Mouse (Mus musculus) kidney, postnatal 25 days (tissue): ENCODE measurements at regions not wholly inside any gene's neighbourhood (a gene's known extent, or its start where the extent isn't known, plus 50 kb on each side); places are given as distances from the start of the nearest gene placed in this dataset.

Experiments
- DNase-seq, 2 experiments: peaks; one replicate each; pipeline ENCODE4 v3.0.0; 2021; ENCODE audit warnings: mixed read lengths in 2 of 2

DNA sequence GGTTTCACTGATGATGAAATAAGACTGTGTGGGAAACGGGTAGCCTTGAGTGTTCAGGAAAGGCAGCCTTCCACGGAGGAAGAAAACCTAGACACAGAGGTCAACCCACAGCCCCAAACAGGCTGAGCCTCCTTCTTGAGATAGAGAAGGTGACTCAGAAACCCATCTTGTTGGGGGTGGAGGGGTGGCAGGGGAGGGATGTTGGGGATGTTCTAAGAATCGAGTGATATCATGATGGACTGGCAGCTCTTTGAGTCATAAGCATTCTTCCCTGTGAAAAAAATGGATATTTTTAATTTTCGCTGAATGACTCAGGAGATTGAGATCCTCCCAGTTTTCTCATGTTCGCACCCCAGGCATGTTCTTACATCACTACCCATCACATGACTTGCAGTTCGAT lies 417.5 kb downstream of the Fgf9 start:
- no peak for DNase-seq

- no peak for DNase-seq
These were observed 410.1 kb downstream of the Fgf9 start for GRCm38 (mm10) chr14:58480454-58480853.

- DNase-seq, result no peak
These were observed 400.3 kb downstream of the Fgf9 start for GRCm38 (mm10) chr14:58470678-58471077.

DNA sequence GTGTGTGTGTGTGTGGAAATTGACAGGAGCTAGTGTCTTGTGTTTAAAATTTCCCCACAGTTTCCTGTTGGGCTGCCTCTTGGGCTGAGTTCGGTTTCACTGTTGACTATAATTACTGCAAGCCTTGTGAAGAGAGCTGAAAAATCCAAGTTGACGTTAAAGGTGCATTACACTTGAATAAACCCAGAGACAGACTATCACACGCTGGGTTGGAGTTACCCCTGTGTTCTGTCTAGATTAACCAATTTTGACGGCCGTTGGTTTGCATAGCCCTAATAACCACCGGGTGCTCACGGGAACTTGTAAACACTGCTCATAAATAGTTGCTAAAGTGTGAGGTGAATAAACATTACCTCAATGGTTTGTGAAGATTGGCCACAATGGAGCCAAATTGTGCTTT lies 398.1 kb downstream of the Fgf9 start:
- DNase-seq, result no peak

DNA sequence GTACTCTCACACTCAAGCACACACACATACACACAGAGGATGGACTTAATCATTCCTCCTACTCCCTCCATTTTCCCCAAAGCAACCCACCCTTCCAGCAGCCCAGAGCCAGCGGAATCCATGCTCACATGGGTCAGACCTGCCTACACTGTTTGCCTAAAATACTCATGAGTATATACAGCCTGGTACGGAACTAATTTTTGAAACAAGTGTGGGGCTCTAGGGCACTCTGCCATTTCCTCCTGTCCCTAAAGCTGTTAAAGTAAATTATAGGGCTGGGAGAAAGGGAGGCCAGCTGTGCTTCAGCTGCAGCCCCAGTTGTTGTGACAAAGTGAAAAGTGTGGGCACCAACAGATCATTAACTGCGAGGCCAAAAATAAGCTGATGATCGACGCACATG lies 397.5 kb downstream of the Fgf9 start:
- DNase-seq, result no peak

- DNase-seq, result no peak
These were observed 376.5 kb downstream of the Fgf9 start for GRCm38 (mm10) chr14:58446776-58447354.

- no peak for DNase-seq
These were observed 374.1 kb downstream of the Fgf9 start for GRCm38 (mm10) chr14:58444496-58444895.

GRCm38 (mm10) chr14:58442501-58442900 lies 372.2 kb downstream of the Fgf9 start:
- DNase-seq, result no peak

DNA sequence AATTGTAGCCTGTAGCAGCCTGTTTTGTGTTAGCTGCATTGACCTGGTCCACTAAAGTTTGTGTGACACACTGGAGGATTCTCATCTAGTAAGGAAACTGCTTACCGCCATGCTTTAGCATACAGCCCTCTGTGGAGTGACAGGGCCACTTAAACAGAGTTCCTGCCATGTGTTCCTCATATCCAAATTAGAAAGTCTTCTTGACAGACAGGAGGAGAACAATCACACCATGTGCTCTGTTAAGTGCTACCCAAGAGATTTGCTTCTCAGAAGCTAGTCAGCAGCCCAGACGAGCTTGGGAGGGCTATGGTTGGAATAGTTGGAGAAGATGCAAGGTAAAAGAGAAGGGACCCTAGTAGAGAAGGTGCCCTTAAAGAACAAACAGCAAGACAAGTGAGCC lies 369.6 kb downstream of the Fgf9 start:
- no peak for DNase-seq

GRCm38 (mm10) chr14:58436096-58436495 lies 365.7 kb downstream of the Fgf9 start:
- DNase-seq, result no peak

GRCm38 (mm10) chr14:58426472-58426871 lies 356.1 kb downstream of the Fgf9 start:
- no peak for DNase-seq

GRCm38 (mm10) chr14:58421904-58422303 lies 351.6 kb downstream of the Fgf9 start:
- DNase-seq, result no peak

DNA sequence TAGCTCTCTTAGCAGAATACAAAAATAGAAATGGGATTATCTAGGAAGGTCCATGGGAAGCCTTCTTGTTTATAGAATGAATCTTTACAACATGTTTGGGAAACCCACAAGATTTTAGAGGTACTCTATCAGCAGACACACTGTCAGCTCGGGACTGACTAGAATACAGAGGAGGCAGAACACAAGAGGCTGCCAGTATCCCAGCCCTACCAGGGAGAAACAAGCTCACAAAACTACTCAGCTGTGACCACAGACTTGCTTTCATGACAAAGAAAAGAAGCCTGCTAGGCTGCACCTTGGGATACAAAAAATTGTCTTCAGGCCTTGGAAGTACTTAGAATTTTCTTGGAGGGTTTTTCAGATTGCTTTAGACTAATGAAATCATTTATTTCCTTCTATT lies 347.2 kb downstream of the Fgf9 start:
- peak in 1 of 2 experiments; percentile 7 for DNase-seq

DNA sequence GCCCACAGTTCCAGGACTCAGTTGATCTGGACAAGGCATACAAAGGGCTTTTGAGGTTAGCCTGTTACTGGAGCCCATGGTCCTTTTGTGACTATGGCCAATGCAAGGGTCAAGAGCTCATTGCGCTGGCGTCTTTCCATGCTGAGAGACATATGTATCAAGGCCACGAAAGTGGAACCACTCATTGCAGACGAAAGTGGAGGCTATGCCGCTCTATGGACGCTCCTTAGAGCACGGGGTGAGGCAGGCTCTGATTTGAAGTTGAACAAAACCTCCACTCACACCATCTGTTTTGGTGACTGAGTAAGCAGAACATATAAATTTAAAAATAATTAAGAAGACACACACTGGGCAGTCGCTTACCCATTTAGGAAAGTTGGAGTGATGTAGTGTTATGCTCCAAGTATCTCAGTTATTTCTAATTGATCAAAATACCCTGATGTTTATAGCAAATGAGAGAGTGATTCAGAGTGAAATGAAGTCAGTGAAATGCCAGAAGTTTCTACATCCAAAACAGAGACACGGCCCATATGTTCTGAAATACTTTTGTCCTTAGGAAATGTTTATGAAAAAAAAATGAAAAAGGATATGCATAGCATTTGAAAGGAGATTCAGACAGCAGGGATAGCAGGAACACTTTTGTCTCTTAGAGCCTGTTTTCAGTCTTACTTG lies 321.8 kb downstream of the Fgf9 start:
- DNase-seq, result no peak

GRCm38 (mm10) chr14:58390741-58391140 lies 320.4 kb downstream of the Fgf9 start:
- no peak for DNase-seq

GRCm38 (mm10) chr14:58387348-58388000 lies 317.1 kb downstream of the Fgf9 start:
- peak in 1 of 2 experiments; percentile 16 for DNase-seq

GRCm38 (mm10) chr14:58375056-58375455 lies 304.7 kb downstream of the Fgf9 start:
- DNase-seq, result peak in 1 of 2 experiments; percentile 16

- DNase-seq, result no peak
These were observed 286.5 kb downstream of the Fgf9 start for GRCm38 (mm10) chr14:58356824-58357223.

GRCm38 (mm10) chr14:58352986-58353385 lies 282.6 kb downstream of the Fgf9 start:
- no peak for DNase-seq

DNA sequence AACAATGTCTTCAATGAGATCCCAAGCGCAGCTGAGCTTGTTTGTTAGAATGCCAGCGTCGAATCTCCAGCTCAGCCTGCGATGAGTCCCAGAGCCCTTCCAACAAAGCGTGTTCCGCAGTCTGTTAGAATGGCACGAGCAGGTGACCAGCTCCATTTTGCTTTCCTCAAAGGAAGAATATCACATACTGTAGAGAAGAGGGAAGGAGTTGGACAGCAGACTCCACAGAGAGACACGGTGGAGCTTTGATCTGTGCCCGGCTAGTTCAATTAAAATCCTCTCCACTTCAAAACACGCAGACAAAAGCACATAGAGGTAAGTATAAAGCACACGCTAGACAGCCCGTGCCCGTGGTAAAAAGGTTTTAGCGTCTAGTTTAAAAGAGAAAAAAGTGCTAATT lies 265.8 kb downstream of the Fgf9 start:
- no peak for DNase-seq

GRCm38 (mm10) chr14:58323164-58323563 lies 252.8 kb downstream of the Fgf9 start:
- DNase-seq, result no peak

- DNase-seq, result peak; percentile 3 to 53
These were observed 252.1 kb downstream of the Fgf9 start for GRCm38 (mm10) chr14:58322461-58322860.

GRCm38 (mm10) chr14:58321875-58322274 lies 251.5 kb downstream of the Fgf9 start:
- DNase-seq, result no peak

DNA sequence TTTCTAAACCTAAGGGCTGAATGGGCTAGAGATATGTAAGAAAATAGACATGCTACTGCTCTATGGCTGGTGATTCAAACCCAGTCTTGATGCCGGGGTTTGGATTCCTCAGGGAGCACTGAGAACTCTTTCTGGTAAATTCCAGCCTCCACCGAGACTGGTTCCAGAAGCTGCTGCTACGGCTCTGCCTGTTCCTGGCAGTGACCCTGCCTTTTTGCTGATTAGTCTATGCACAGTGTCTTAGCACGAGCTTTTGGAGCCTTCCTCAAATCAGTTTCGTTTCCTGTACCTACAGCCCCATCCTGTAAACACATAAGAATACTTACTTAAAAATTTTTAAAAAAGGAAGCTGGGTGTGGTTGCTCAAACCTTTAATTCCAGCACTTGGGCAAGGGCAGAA lies 250.9 kb downstream of the Fgf9 start:
- no peak for DNase-seq
